Mouse (Mus musculus): ENCODE results near the gene Fuk. TPM values are rescaled to one million over a fixed set of nuclear protein-coding genes. Genes with fewer than 3 reads are reported as not detected.
"Not testable (repeated sequence)": the region's sequence is repeated elsewhere in the genome, so short reads cannot be mapped to it uniquely, and the experiment has no call there.

Gene Fuk
- polyA plus RNA-seq, 1 experiment from 2014 or later: 16.8 TPM

DNA sequence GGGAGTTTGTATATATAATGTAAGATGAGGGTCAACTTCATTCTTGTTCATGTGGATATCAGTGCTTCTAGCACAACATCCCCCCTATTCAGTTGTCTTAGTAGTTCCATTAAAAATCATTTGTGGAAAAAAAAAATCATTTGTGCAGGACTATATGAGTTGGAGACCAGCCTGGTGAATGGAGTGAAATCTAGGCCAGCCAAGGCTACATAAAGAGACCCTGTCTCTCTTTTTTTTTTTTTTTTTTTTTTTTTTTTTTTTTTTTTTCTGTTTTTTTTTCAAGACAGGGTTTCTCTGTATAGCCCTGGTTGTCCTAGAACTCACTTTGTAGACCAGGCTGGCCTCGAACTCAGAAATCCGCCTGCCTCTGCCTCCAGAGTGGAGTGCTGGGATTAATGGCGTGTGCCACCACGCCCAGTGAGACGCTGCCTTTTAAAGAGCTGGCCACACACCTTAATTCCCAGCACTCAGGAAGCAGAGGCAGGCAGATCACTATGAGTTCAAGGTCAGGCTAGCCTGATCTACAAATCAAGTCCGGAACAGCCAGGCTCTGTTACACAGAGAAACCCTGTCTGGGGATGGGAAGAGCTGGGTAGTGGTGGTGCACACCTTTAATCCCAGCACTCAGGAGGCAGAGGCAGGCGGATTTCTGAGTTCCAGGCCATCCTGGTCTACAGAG, 40.8 kb downstream of the Fuk start:
- not testable (repeated sequence) for H3K9ac ChIP-seq; ATAC-seq (ENCODE audit: insufficient number of reproducible peaks, insufficient read depth, low FRiP score, low TSS enrichment); H3K4me3 ChIP-seq; H3K4me2 ChIP-seq (replicated peaks); H3K9me3 ChIP-seq; H3K27me3 ChIP-seq; H3K4me1 ChIP-seq; H3K27ac ChIP-seq
- 94% methylated on average over 7 of the region's 7 CpGs for WGBS
- H3K36me3 ChIP-seq: peaks cover 90% of the 10 kb centered on the region

DNA sequence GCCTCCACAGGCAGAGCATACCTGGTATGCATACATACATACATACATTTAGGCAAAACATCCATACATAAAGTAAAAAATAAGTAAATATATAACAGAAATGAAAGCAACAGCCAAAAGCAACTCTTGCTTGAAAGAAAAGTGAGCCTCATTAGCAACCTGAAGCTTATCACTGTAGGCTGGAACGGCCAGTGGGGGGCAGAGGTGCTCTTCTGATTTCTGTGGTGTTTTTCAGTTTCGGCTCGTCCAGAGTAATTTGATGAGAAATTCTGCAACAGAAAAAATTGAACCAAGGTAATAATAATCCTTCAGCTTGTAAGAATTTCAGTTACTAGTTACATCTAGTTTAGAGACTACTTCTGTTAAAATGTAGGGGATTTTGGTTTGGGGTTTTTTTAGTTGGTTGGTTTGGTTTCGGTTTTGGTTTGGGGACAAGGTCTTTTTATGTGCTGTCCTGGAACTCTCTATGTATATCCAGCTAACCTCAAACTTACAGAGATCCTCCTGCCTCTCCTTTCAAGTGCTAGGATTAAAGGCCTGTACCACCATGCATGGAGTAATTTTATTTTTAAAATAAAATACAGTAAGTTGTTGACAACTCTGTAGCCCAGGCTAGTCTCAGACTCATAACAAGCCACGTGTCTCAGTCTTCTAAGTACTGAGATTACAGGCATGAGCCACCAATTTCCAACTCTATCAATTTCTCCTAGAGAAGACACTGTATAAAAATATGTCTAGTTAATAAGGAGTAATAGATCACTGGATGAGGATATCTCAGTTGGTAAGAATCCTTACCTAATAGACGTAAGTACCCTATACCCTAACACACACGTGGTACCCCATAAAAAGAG, 42.4 kb downstream of the Fuk start:
- WGBS: 84% methylated on average over 7 of the region's 7 CpGs
- Histone ChIP-seq H3K27me3 (no peaks in the 10 kb centered on the region), H3K4me3 (no peak overlapping the region), H3K4me1 (no peaks in the 10 kb centered on the region), H3K9ac (no peak overlapping the region), H3K27ac (no peak overlapping the region), H3K4me2 (replicated peaks) (no peak overlapping the region), H3K9me3 (no peaks in the 10 kb centered on the region), H3K36me3 (peaks cover 86% of the 10 kb centered on the region)
- ATAC-seq (ENCODE audit: insufficient number of reproducible peaks, insufficient read depth, low FRiP score, low TSS enrichment): no peak

DNA sequence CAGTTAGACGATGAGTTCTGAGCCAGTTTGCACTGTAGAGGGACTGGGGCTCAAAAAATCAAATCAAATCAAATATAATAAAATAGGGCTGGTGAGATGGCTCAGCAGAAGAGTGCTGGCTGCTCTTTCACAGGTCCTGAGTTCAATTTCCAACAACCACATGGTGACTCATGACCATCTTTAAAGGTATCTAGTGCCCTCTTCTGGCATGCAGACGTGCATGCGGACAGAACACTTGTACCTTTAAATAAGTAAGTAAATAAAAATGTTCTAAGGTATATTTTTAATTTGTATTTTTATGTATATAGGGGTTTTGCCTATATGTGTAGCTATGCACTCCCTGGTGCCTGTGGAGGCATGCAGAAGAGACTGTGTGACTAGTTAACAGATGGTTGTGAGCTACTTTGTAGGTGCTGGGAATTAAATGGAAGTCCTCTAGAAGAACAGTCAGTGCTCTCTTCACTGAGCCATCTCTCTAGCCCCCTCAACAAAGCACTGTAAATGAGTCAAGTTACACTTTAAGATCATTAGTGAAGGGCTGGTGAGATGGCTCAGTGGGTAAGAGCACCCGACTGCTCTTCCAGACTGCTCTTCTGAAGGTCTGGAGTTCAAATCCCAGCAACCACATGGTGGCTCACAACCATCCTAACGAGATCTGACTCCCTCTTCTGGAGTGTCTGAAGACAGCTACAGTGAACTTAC, 45.4 kb downstream of the Fuk start:
- Histone ChIP-seq H3K4me1 (no peaks in the 10 kb centered on the region), H3K27me3 (no peaks in the 10 kb centered on the region), H3K27ac (no peak overlapping the region), H3K36me3 (peaks cover 82% of the 10 kb centered on the region), H3K9me3 (no peaks in the 10 kb centered on the region), H3K9ac (no peak overlapping the region), H3K4me2 (replicated peaks) (no peak overlapping the region), H3K4me3 (no peak overlapping the region)
- no peak for ATAC-seq (ENCODE audit: insufficient number of reproducible peaks, insufficient read depth, low FRiP score, low TSS enrichment)
- 90% methylated on average over 5 of the region's 5 CpGs for WGBS

DNA sequence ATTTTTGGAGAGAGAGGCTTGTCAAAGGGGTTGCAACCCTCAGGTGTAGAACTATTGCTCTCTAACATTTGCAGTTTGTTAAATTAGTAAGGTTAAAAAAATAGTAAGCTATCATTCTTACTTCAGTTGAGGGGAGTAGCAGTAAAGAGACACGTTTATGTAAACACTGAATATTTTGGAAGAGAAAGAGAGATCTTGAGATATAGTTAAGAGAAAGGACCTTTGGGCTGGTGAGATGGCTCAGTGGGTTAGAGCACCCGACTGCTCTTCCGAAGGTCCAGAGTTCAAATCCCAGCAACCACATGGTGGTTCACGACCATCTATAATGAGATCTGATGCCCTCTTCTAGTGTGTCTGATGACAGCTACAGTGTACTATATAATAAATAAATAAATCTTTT, 46.2 kb downstream of the Fuk start:
- H3K4me2 ChIP-seq (replicated peaks); H3K9me3 ChIP-seq; H3K27me3 ChIP-seq; ATAC-seq (ENCODE audit: insufficient number of reproducible peaks, insufficient read depth, low FRiP score, low TSS enrichment); H3K27ac ChIP-seq; H3K4me1 ChIP-seq; H3K4me3 ChIP-seq; H3K9ac ChIP-seq: not testable (repeated sequence)
- peaks cover 85% of the 10 kb centered on the region for H3K36me3 ChIP-seq
- WGBS: 97% methylated on average over 4 of the region's 4 CpGs

- no peak for ATAC-seq (ENCODE audit: insufficient number of reproducible peaks, insufficient read depth, low FRiP score, low TSS enrichment)
- Histone ChIP-seq H3K36me3 (peaks cover 58% of the 10 kb centered on the region), H3K27me3 (no peaks in the 10 kb centered on the region), H3K4me3 (no peak overlapping the region), H3K4me2 (replicated peaks) (no peak overlapping the region), H3K9ac (no peak overlapping the region), H3K27ac (no peak overlapping the region), H3K9me3 (no peaks in the 10 kb centered on the region), H3K4me1 (peaks cover 8% of the 10 kb centered on the region)
- 91% methylated on average over 10 of the region's 10 CpGs for WGBS
Observed at GRCm38 (mm10) chr8:110851186-110851585, 51.1 kb downstream of the Fuk start.

DNA sequence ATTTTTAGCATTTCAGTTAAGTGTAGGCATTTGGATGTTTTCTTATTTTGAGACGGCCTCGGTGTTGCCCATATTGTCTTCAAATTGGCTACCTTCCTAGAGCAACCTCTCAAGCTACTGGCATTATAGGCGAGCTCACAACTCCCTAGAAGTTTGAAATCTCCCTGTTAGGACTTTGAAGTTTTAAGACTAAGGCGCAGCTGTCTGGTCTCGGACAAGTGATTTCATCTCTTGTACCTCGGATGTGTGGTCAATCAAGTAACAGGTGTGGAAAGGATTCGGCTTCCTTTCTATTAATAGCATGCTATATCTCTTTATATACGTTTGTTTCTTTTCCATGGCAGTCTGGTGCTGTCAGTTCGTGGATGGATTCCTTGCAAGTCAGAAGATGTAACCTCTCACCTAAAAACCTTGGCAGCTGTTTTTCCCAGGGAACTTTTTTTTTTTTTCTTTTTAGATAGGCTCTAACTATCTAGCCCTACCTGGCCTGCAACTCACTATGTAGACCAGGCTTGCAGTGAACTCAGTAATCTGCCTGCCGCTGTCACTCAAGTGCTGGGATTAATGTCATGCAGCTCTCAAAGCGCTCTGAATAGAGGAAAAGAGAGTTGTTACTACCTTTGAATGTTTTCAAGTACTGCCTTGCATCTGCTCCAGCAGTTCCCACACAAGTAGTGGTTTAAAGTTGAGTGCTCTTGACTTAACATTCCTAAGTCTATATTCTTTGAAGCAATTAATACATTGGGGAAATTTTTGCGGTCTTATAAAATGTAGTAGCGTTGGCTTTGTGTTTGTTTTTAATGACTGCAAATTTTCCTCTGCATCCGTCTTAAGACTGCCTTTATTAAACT, 54.4 kb downstream of the Fuk start:
- peaks cover 50% of the 10 kb centered on the region for H3K36me3 ChIP-seq
- peak overlapping the region; percentile 70 for H3K4me2 ChIP-seq (replicated peaks)
- no peak for ATAC-seq (ENCODE audit: insufficient number of reproducible peaks, insufficient read depth, low FRiP score, low TSS enrichment)
- H3K27ac ChIP-seq: no peak overlapping the region
- H3K9ac ChIP-seq: peak overlapping the region; percentile 89
- WGBS: 64% methylated on average over 14 of the region's 14 CpGs
- H3K4me3 ChIP-seq: peak overlapping the region; percentile 90
- H3K9me3 ChIP-seq: no peaks in the 10 kb centered on the region
- no peaks in the 10 kb centered on the region for H3K27me3 ChIP-seq
- peaks cover 22% of the 10 kb centered on the region for H3K4me1 ChIP-seq

GRCm38 (mm10) chr8:110847171-110847549, 55.1 kb downstream of the Fuk start:
- 3% methylated on average over 13 of the region's 13 CpGs for WGBS
- H3K9me3 ChIP-seq: no peaks in the 10 kb centered on the region
- no peaks in the 10 kb centered on the region for H3K27me3 ChIP-seq
- H3K9ac ChIP-seq: peak overlapping the region; percentile 89
- H3K27ac ChIP-seq: peak overlapping the region; percentile 93; the same call in 1 of the 2 replicates
- H3K4me2 ChIP-seq (replicated peaks): peak overlapping the region; percentile 70
- H3K4me3 ChIP-seq: peak overlapping the region; percentile 90
- ATAC-seq (ENCODE audit: insufficient number of reproducible peaks, insufficient read depth, low FRiP score, low TSS enrichment): 0 out of 2 replicates have a peak, but pooled peaks have one; percentile 52
- H3K36me3 ChIP-seq: peaks cover 50% of the 10 kb centered on the region
- H3K4me1 ChIP-seq: peaks cover 22% of the 10 kb centered on the region

DNA sequence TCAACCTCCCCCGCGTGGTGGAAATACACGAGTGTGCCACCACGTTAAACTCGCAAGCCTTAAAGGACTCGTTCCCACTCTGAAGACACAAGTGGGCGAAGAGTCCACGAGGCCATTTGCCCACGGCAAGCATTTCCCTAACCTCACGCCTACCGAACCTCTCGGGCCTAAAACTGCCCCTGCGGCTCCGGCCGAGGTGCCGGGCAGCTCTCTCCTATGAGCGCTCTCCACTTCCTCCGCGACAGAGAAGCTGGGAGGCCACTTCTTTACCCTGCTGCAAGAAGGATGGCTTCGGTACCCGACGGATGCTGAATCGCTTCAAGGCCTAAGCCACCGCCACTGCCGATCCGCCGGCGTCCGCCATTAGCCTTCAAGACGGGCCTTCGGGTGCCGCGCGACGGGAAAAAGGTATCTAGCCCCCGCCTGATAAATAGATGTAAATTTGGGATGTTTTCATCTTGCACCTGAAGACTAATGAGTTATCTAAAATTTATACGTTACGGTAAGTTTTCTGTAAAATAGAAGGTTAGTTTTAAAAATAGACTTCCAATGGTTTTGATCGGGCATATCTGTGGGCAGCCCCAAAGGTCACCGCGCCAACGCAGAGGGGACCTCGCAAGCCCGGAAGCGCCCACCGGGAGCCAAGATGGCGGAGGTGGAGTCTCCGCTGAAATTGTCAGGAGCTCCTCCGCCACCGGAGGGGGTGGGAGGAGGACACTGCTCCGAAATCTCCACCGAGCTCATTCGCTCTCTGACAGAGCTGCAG, 55.7 kb downstream of the Fuk start, which contains the start of the genes Cog4 and Sf3b3:
TSS of gene Cog4 (plus strand) at position 196 of the 766 bp plus-strand sequence.
TSS of gene Sf3b3 (minus strand) at position 383 of the 766 bp plus-strand sequence.
- no peaks in the 10 kb centered on the region for H3K27me3 ChIP-seq
- H3K27ac ChIP-seq: peak within 1 kb of the TSS; percentile 93
- no peaks in the 10 kb centered on the region for H3K9me3 ChIP-seq
- ATAC-seq (ENCODE audit: insufficient number of reproducible peaks, insufficient read depth, low FRiP score, low TSS enrichment): peak; percentile 75; the same call in 1 of the 2 replicates
- peak within 1 kb of the TSS; percentile 90 for H3K4me3 ChIP-seq
- H3K9ac ChIP-seq: peak within 1 kb of the TSS; percentile 89
- peaks cover 22% of the 10 kb centered on the region for H3K4me1 ChIP-seq
- H3K4me2 ChIP-seq (replicated peaks): peak within 1 kb of the TSS; percentile 70
- H3K36me3 ChIP-seq: peaks cover 47% of the 10 kb centered on the region
- WGBS: under 1% methylated on average over 53 of the region's 53 CpGs

GRCm38 (mm10) chr8:110845821-110846404, 56.4 kb downstream of the Fuk start:
- Histone ChIP-seq H3K9me3 (no peaks in the 10 kb centered on the region), H3K9ac (peak overlapping the region; percentile 89), H3K4me3 (peak overlapping the region; percentile 90), H3K27ac (peak overlapping the region; percentile 93), H3K27me3 (no peaks in the 10 kb centered on the region), H3K4me2 (replicated peaks) (peak overlapping the region; percentile 70), H3K4me1 (peaks cover 22% of the 10 kb centered on the region), H3K36me3 (peaks cover 47% of the 10 kb centered on the region)
- 8% methylated on average over 17 of the region's 17 CpGs for WGBS
- ATAC-seq (ENCODE audit: insufficient number of reproducible peaks, insufficient read depth, low FRiP score, low TSS enrichment): no peak

GRCm38 (mm10) chr8:110844941-110845340, 57.3 kb downstream of the Fuk start:
- peak overlapping the region; percentile 70 for H3K4me2 ChIP-seq (replicated peaks)
- 74% methylated on average over 3 of the region's 3 CpGs for WGBS
- H3K36me3 ChIP-seq: peaks cover 47% of the 10 kb centered on the region
- H3K9me3 ChIP-seq: no peaks in the 10 kb centered on the region
- no peak overlapping the region for H3K9ac ChIP-seq
- peak overlapping the region; percentile 90; the same call in 1 of the 2 replicates for H3K4me3 ChIP-seq
- H3K4me1 ChIP-seq: peaks cover 22% of the 10 kb centered on the region
- no peak overlapping the region for H3K27ac ChIP-seq
- no peak for ATAC-seq (ENCODE audit: insufficient number of reproducible peaks, insufficient read depth, low FRiP score, low TSS enrichment)
- H3K27me3 ChIP-seq: no peaks in the 10 kb centered on the region

All from embryonic facial prominence, embryonic 12.5 days (tissue).